Comparison of ENCODE assay signal across 22 mouse cellular contexts in genomic region chr15:36941741-36942140, GRCm38 (mm10).
DNase-seq lines count a peak whose midpoint lies in the region; ATAC-seq and TF ChIP-seq lines count a peak whose summit lies in the region.
"Had no signal": no experiment of that assay in that cellular context is flagged by ENCODE, and none has a peak within 500 bp of the region (broad histone marks: within the 10 kb centered on the region; RNA-seq: fewer than 3 reads in every experiment).

No protein-coding gene starts in this region.

- intact Hi-C loops in heart, adult 2 months (cut with DNase I), result no loop called here
- intact Hi-C loops in left cerebral cortex, postnatal 4 days (cut with DNase I), result no loop called here

- no peak for TF ChIP-seq EP300 in heart, adult 2 months (IDR thresholded peaks at IDR 0.05; ENCODE audit: insufficient read depth, low read depth, low read length)

- no peaks in the 10 kb centered on the region for H3K36me3 ChIP-seq in heart, adult 2 months (ENCODE audit: control insufficient read depth, insufficient read depth, low read length)
- H3K36me3 ChIP-seq: hindbrain, embryonic 12.5 days; limb, embryonic 12.5 days; liver, embryonic 15.5 days; stomach, embryonic 15.5 days had no signal

- peaks cover 3% of the 10 kb centered on the region for H3K4me1 ChIP-seq in heart, adult 2 months (ENCODE audit: control insufficient read depth, insufficient read depth, low read length)

- 85% methylated on average over 5 of the region's 5 CpGs for WGBS in heart, adult 2 months

- no peaks in the 10 kb centered on the region for H3K27me3 ChIP-seq in heart, adult 2 months (ENCODE audit: control insufficient read depth, insufficient read depth, low read length)
- H3K27me3 ChIP-seq: hindbrain, embryonic 12.5 days; limb, embryonic 12.5 days had no signal

- H3K9ac ChIP-seq in heart, adult 2 months (ENCODE audit: low read depth, low read length), result no peak overlapping the region
- H3K9ac ChIP-seq: hindbrain, embryonic 12.5 days; limb, embryonic 12.5 days; liver, embryonic 15.5 days; lung, embryonic 14.5 days; stomach, embryonic 15.5 days had no signal

- H3K4me3 ChIP-seq in heart, adult 2 months, result no peak overlapping the region
- H3K4me3 ChIP-seq: erythroblast, embryonic 14.5 days; hindbrain, embryonic 12.5 days; limb, embryonic 12.5 days; liver, embryonic 15.5 days; stomach, embryonic 15.5 days had no signal

- peak; percentile 67 for DNase-seq in cerebellum, adult 9-11 months
- DNase-seq in cerebellum, postnatal 36 days, result no peak
- DNase-seq in heart, adult 2 months, result no peak
- no peak for DNase-seq in heart, postnatal 4 days
- peak; percentile 25 for DNase-seq in left cerebral cortex, postnatal 4 days
- DNase-seq in left cerebral cortex, adult 9 months (ENCODE audit: low spot score in 2 of 2), result no peak
- DNase-seq: adrenal gland, postnatal 14 days; heart, postnatal 14 days; kidney, adult 8-10 months; lung, embryonic 14.5 days; lung, postnatal 14 days; right cerebral cortex, postnatal 25 days had no signal

- peak overlapping the region; percentile 20 for H3K27ac ChIP-seq in heart, adult 2 months
- H3K27ac ChIP-seq: hindbrain, embryonic 12.5 days; kidney, postnatal 0 days; limb, embryonic 12.5 days; liver, embryonic 15.5 days; stomach, embryonic 15.5 days had no signal

- no peak for TF ChIP-seq POLR2A in heart, adult 2 months (IDR thresholded peaks at IDR 0.05; ENCODE audit: insufficient read depth, low read depth, low read length)

- ATAC-seq in frontal cortex, adult (ENCODE audit: low TSS enrichment), result no peak
- ATAC-seq: CD4-positive, CD25-positive, alpha-beta regulatory T cell, adult 4 months; intestine, embryonic 16.5 days; midbrain, embryonic 16.5 days had no signal

- no peaks in the 10 kb centered on the region for H3K79me2 ChIP-seq in heart, adult 2 months (replicated peaks; ENCODE audit: control insufficient read depth, insufficient read depth, low read length)

- no peak for TF ChIP-seq CTCF in heart, adult 2 months (IDR thresholded peaks at IDR 0.05)

Comparison
In these comparisons a context has a peak if more than half of its experiments do, and no peak if none do; other contexts are left out.
1. DNase-seq: peak in cerebellum, adult 9-11 months (single experiment) and left cerebral cortex, postnatal 4 days (single experiment); none in cerebellum, postnatal 36 days (0 of 2), heart, adult 2 months (0 of 2), heart, postnatal 4 days (single experiment) and left cerebral cortex, adult 9 months (0 of 2).